Mouse (Mus musculus) heart, embryonic 16.5 days (tissue): ENCODE measurements at regions not wholly inside any gene's neighbourhood (a gene's known extent, or its start where the extent isn't known, plus 50 kb on each side); places are given as distances from the start of the nearest gene placed in this dataset.

Experiments used
- ATAC-seq: fragments of 200-750 bp; cut with Nextera tagmentation; replicated peaks from 2 replicates; pipeline ENCODE4 v1.8.0; 2017; ENCODE audit warnings: moderate number of reproducible peaks; ENCODE audit not compliant: insufficient read depth, low FRiP score; ENCODE audit errors: extremely low read depth
- H3K27ac ChIP-seq: fragments of 300-500 bp; sonication (generic); 2 replicates; pipeline ENCODE4 v1.5.1; 2014; ENCODE audit warnings: mild to moderate bottlenecking, low read length, control low read depth, moderate library complexity
- H3K27me3 ChIP-seq: fragments of 300-500 bp; sonication (generic); 2 replicates; pipeline ENCODE4 v1.6.1; 2014; ENCODE audit warnings: low read length, mixed read lengths; ENCODE audit not compliant: control insufficient read depth, insufficient read depth
- H3K36me3 ChIP-seq: fragments of 300-500 bp; sonication (generic); 2 replicates; pipeline ENCODE4 v1.6.1; 2014; ENCODE audit not compliant: control insufficient read depth, insufficient read depth
- H3K4me1 ChIP-seq: fragments of 300-500 bp; sonication (generic); 2 replicates; pipeline ENCODE4 v1.6.1; 2014; ENCODE audit warnings: low read length, mixed read lengths; ENCODE audit not compliant: control insufficient read depth, insufficient read depth
- H3K4me2 ChIP-seq: fragments of 300-500 bp; sonication (generic); 2 replicates; pipeline ENCODE4 v1.6.1; 2014; ENCODE audit warnings: low read depth, mild to moderate bottlenecking, control low read depth, low read length
- H3K4me3 ChIP-seq: fragments of 300-500 bp; sonication (generic); 2 replicates; pipeline ENCODE4 v1.5.1; 2014; ENCODE audit warnings: mild to moderate bottlenecking, control low read depth, low read length
- H3K9ac ChIP-seq: fragments of 300-500 bp; sonication (generic); 2 replicates; pipeline ENCODE4 v1.6.1; 2014; ENCODE audit warnings: low read length, control low read depth
- H3K9me3 ChIP-seq: fragments of 300-500 bp; sonication (generic); replicated peaks from 2 replicates; pipeline ENCODE4 v1.6.1; 2016; ENCODE audit warnings: low read length; ENCODE audit not compliant: control insufficient read depth
- WGBS: fragments of 180-500 bp; shearing (Covaris S2); extraction: QIAGEN DNeasy Blood & Tissue Kit; methylation state at CpG from one replicate; pipeline ENCODE4 v1.1.7; 2014; 5-methylcytosine and 5-hydroxymethylcytosine counted together

GRCm38 (mm10) chr15:56346111-56346510 is 1131.3 kb downstream of the Slc22a22 start:
- Histone ChIP-seq H3K9ac (no peak overlapping the region), H3K4me2 (no peak overlapping the region), H3K27me3 (no peaks in the 10 kb centered on the region), H3K36me3 (no peaks in the 10 kb centered on the region), H3K9me3 (no peaks in the 10 kb centered on the region), H3K4me3 (no peak overlapping the region), H3K4me1 (no peaks in the 10 kb centered on the region), H3K27ac (no peak overlapping the region)
- WGBS, result 60% methylated on average over 2 of the region's 2 CpGs
- no peak for ATAC-seq

- ATAC-seq, result no peak
- H3K36me3 ChIP-seq, result no peaks in the 10 kb centered on the region
- no peaks in the 10 kb centered on the region for H3K4me1 ChIP-seq
- H3K4me3 ChIP-seq, result no peak overlapping the region
- no peaks in the 10 kb centered on the region for H3K9me3 ChIP-seq
- H3K27ac ChIP-seq, result no peak overlapping the region
- no peak overlapping the region for H3K9ac ChIP-seq
- H3K4me2 ChIP-seq, result no peak overlapping the region
- 84% methylated on average over 2 of the region's 2 CpGs for whole genome bisulfite sequencing
- no peaks in the 10 kb centered on the region for H3K27me3 ChIP-seq
These were observed 1132.5 kb downstream of the Slc22a22 start for GRCm38 (mm10) chr15:56344973-56345372.

GRCm38 (mm10) chr15:56344304-56344932 is 1133.0 kb downstream of the Slc22a22 start:
- H3K36me3 ChIP-seq, result no peaks in the 10 kb centered on the region
- no peak for ATAC-seq
- H3K4me2 ChIP-seq, result no peak overlapping the region

GRCm38 (mm10) chr15:56337879-56338278 is 1139.5 kb downstream of the Slc22a22 start:
- no peaks in the 10 kb centered on the region for H3K36me3 ChIP-seq
- ATAC-seq, result no peak
- 52% methylated on average over 5 of the region's 5 CpGs for WGBS
- no peak overlapping the region for H3K4me2 ChIP-seq
- H3K4me3 ChIP-seq, result no peak overlapping the region
- no peak overlapping the region for H3K27ac ChIP-seq
- H3K9ac ChIP-seq, result no peak overlapping the region
- no peaks in the 10 kb centered on the region for H3K9me3 ChIP-seq
- peaks cover 5% of the 10 kb centered on the region; the same call in 1 of the 2 replicates for H3K4me1 ChIP-seq
- no peaks in the 10 kb centered on the region for H3K27me3 ChIP-seq

More at GRCm38 (mm10) chr15:56344304-56344932, 1133.0 kb downstream of the Slc22a22 start:
- no peaks in the 10 kb centered on the region for H3K9me3 ChIP-seq
- H3K27me3 ChIP-seq, result no peaks in the 10 kb centered on the region
- no peak overlapping the region for H3K9ac ChIP-seq
- no peaks in the 10 kb centered on the region for H3K4me1 ChIP-seq
- no peak overlapping the region for H3K27ac ChIP-seq
- H3K4me3 ChIP-seq, result no peak overlapping the region
- WGBS, result 50% methylated on average over 4 of the region's 4 CpGs

- Histone ChIP-seq H3K4me3 (no peak overlapping the region), H3K9me3 (no peaks in the 10 kb centered on the region), H3K27me3 (no peaks in the 10 kb centered on the region), H3K9ac (no peak overlapping the region), H3K36me3 (no peaks in the 10 kb centered on the region), H3K4me1 (peaks cover 5% of the 10 kb centered on the region; the same call in 1 of the 2 replicates), H3K4me2 (no peak overlapping the region), H3K27ac (no peak overlapping the region)
- 39% methylated on average over 5 of the region's 5 CpGs for WGBS
- ATAC-seq, result no peak
These were observed 1141.0 kb downstream of the Slc22a22 start for GRCm38 (mm10) chr15:56336449-56336848.

GRCm38 (mm10) chr15:56335011-56335410 is 1142.4 kb downstream of the Slc22a22 start:
- peaks cover 5% of the 10 kb centered on the region; the same call in 1 of the 2 replicates for H3K4me1 ChIP-seq
- 66% methylated on average over 2 of the region's 2 CpGs for WGBS
- no peak overlapping the region for H3K27ac ChIP-seq
- no peak overlapping the region for H3K4me2 ChIP-seq
- H3K36me3 ChIP-seq, result no peaks in the 10 kb centered on the region
- no peaks in the 10 kb centered on the region for H3K9me3 ChIP-seq
- no peak overlapping the region for H3K4me3 ChIP-seq
- no peaks in the 10 kb centered on the region for H3K27me3 ChIP-seq
- no peak overlapping the region for H3K9ac ChIP-seq
- ATAC-seq, result no peak

GRCm38 (mm10) chr15:56320501-56320900 is 1156.9 kb downstream of the Slc22a22 start:
- H3K4me3 ChIP-seq, result no peak overlapping the region
- no peak overlapping the region for H3K9ac ChIP-seq
- H3K36me3 ChIP-seq, result no peaks in the 10 kb centered on the region
- no peak overlapping the region for H3K27ac ChIP-seq
- H3K27me3 ChIP-seq, result no peaks in the 10 kb centered on the region
- H3K4me1 ChIP-seq, result no peaks in the 10 kb centered on the region
- ATAC-seq, result no peak
- no peaks in the 10 kb centered on the region for H3K9me3 ChIP-seq
- H3K4me2 ChIP-seq, result no peak overlapping the region

GRCm38 (mm10) chr15:56294910-56295438 is 1182.5 kb downstream of the Slc22a22 start:
- no peak overlapping the region for H3K27ac ChIP-seq
- H3K9me3 ChIP-seq, result no peaks in the 10 kb centered on the region
- H3K9ac ChIP-seq, result no peak overlapping the region
- H3K27me3 ChIP-seq, result no peaks in the 10 kb centered on the region
- H3K4me3 ChIP-seq, result no peak overlapping the region
- no peaks in the 10 kb centered on the region for H3K36me3 ChIP-seq
- H3K4me1 ChIP-seq, result no peaks in the 10 kb centered on the region
- 76% methylated on average over 3 of the region's 3 CpGs for WGBS
- ATAC-seq, result no peak
- no peak overlapping the region for H3K4me2 ChIP-seq

GRCm38 (mm10) chr15:56278622-56279301 is 1198.7 kb downstream of the Slc22a22 start:
- H3K36me3 ChIP-seq, result no peaks in the 10 kb centered on the region
- H3K4me2 ChIP-seq, result no peak overlapping the region
- peak; percentile 91 for ATAC-seq
- H3K4me1 ChIP-seq, result peaks cover 6% of the 10 kb centered on the region; the same call in 1 of the 2 replicates
- no peaks in the 10 kb centered on the region for H3K27me3 ChIP-seq
- H3K27ac ChIP-seq, result no peak overlapping the region
- H3K9me3 ChIP-seq, result no peaks in the 10 kb centered on the region
- H3K4me3 ChIP-seq, result no peak overlapping the region
- H3K9ac ChIP-seq, result no peak overlapping the region
- 24% methylated on average over 7 of the region's 7 CpGs for WGBS
